Mouse (Mus musculus): ENCODE results near the gene Inka2.

DNA sequence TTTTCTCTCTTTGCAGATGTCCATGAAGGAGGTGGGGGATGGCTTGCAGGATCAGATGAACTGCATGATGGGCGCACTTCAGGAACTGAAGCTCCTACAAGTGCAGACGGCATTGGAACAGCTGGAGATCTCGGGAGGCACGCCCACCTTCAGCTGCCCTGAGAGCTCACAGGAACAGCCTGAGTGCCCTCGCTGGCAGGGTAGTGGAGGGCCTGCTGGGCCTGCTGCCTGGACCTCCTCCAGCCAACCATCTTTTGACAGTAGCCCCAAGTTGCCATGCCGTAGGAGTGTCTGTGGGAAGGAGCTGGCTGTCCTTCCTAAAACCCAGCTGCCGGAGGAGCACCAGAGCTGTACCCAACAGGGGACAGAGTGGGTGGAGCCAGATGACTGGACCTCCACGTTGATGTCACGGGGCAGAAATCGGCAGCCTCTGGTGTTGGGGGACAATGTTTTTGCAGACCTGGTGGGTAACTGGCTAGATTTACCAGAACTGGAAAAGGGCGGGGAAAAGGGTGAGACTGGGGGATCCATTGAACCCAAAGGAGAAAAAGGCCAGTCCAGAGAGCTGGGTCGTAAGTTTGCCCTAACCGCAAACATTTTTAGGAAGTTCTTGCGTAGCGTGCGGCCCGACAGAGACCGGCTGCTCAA, 12.1 kb downstream of the Inka2 start:
- no peak for TF ChIP-seq POLR2A (IDR thresholded peaks at IDR 0.05; ENCODE audit: control insufficient read depth, low read depth, low read length)
- TF ChIP-seq CTCF (IDR thresholded peaks at IDR 0.05; ENCODE audit: control insufficient read depth, insufficient read depth, insufficient replicate concordance, low read depth, low read length): no peak

Measured in testis, adult 2 months (tissue).